Mouse (Mus musculus): ENCODE measurements around the gene Efna4. TPM values are rescaled to one million over a fixed set of nuclear protein-coding genes. Genes with fewer than 3 reads are reported as not detected.

Gene Efna4
- polyA plus RNA-seq, 1 experiment from 2014 or later = 14.6 TPM

GRCm38 (mm10) chr3:89339416-89339815 lies 1.6 kb upstream of the Efna4 start:
- ATAC-seq = no peak
- 28% methylated on average over 8 of the region's 8 CpGs for WGBS
- Histone ChIP-seq H3K4me3 (ENCODE audit: low read depth, low read length) (no peak overlapping the region), H3K27me3 (replicated peaks; ENCODE audit: control insufficient read depth, insufficient read depth, low read length) (no peaks in the 10 kb centered on the region), H3K4me1 (ENCODE audit: control insufficient read depth, insufficient read depth, low read length) (peaks cover 17% of the 10 kb centered on the region), H3K9ac (ENCODE audit: low read length) (no peak overlapping the region), H3K9me3 (replicated peaks; ENCODE audit: control insufficient read depth, low read length) (no peaks in the 10 kb centered on the region), H3K4me2 (ENCODE audit: low read length) (0 out of 2 replicates have a peak overlapping the region, but pooled peaks have one; percentile 1), H3K27ac (ENCODE audit: low read depth, low read length) (no peak overlapping the region), H3K36me3 (ENCODE audit: control insufficient read depth, insufficient read depth, low read length) (peaks cover 17% of the 10 kb centered on the region; the same call in 1 of the 2 replicates)
- peak; percentile 71 for DNase-seq (ENCODE audit: low spot score)

- peak; percentile 53 for ATAC-seq
- WGBS = under 1% methylated on average over 21 of the region's 21 CpGs
- peak overlapping the region; percentile 86 for H3K9ac ChIP-seq (ENCODE audit: low read length)
- peaks cover 22% of the 10 kb centered on the region for H3K36me3 ChIP-seq (ENCODE audit: control insufficient read depth, insufficient read depth, low read length)
- no peaks in the 10 kb centered on the region for H3K27me3 ChIP-seq (replicated peaks; ENCODE audit: control insufficient read depth, insufficient read depth, low read length)
- peak overlapping the region; percentile 77 for H3K4me3 ChIP-seq (ENCODE audit: low read depth, low read length)
- H3K4me2 ChIP-seq (ENCODE audit: low read length) = peak overlapping the region; percentile 71
- H3K9me3 ChIP-seq (replicated peaks; ENCODE audit: control insufficient read depth, low read length) = no peaks in the 10 kb centered on the region
- H3K27ac ChIP-seq (ENCODE audit: low read depth, low read length) = peak overlapping the region; percentile 77
- DNase-seq (ENCODE audit: low spot score) = no peak
- peaks cover 26% of the 10 kb centered on the region for H3K4me1 ChIP-seq (ENCODE audit: control insufficient read depth, insufficient read depth, low read length)
Measured at GRCm38 (mm10) chr3:89337062-89337720, 637 bp downstream of the Efna4 start.

GRCm38 (mm10) chr3:89336529-89336928 lies 1.3 kb downstream of the Efna4 start:
- Histone ChIP-seq H3K9me3 (replicated peaks; ENCODE audit: control insufficient read depth, low read length) (no peaks in the 10 kb centered on the region), H3K9ac (ENCODE audit: low read length) (peak overlapping the region; percentile 86), H3K27ac (ENCODE audit: low read depth, low read length) (peak overlapping the region; percentile 77; the same call in 1 of the 2 replicates), H3K36me3 (ENCODE audit: control insufficient read depth, insufficient read depth, low read length) (peaks cover 21% of the 10 kb centered on the region), H3K4me1 (ENCODE audit: control insufficient read depth, insufficient read depth, low read length) (peaks cover 32% of the 10 kb centered on the region), H3K27me3 (replicated peaks; ENCODE audit: control insufficient read depth, insufficient read depth, low read length) (no peaks in the 10 kb centered on the region), H3K4me3 (ENCODE audit: low read depth, low read length) (peak overlapping the region; percentile 77), H3K4me2 (ENCODE audit: low read length) (peak overlapping the region; percentile 71)
- WGBS = 11% methylated on average over 6 of the region's 6 CpGs
- DNase-seq (ENCODE audit: low spot score) (no peak), ATAC-seq (no peak)

GRCm38 (mm10) chr3:89333053-89333452 lies 4.8 kb downstream of the Efna4 start:
- WGBS = 53% methylated on average over 11 of the region's 11 CpGs
- peak; percentile 33 for DNase-seq (ENCODE audit: low spot score)

GRCm38 (mm10) chr3:89332476-89332875 lies 5.4 kb downstream of the Efna4 start:
- Histone ChIP-seq H3K9ac (ENCODE audit: low read length) (peak overlapping the region; percentile 37; the same call in 1 of the 2 replicates), H3K9me3 (replicated peaks; ENCODE audit: control insufficient read depth, low read length) (no peaks in the 10 kb centered on the region), H3K27ac (ENCODE audit: low read depth, low read length) (peak overlapping the region; percentile 72), H3K36me3 (ENCODE audit: control insufficient read depth, insufficient read depth, low read length) (peaks cover 19% of the 10 kb centered on the region), H3K4me1 (ENCODE audit: control insufficient read depth, insufficient read depth, low read length) (peaks cover 43% of the 10 kb centered on the region), H3K4me3 (ENCODE audit: low read depth, low read length) (no peak overlapping the region), H3K4me2 (ENCODE audit: low read length) (no peak overlapping the region), H3K27me3 (replicated peaks; ENCODE audit: control insufficient read depth, insufficient read depth, low read length) (no peaks in the 10 kb centered on the region)
- ATAC-seq = peak; percentile 28
- DNase-seq (ENCODE audit: low spot score) = peak; percentile 39
- 14% methylated on average over 12 of the region's 12 CpGs for WGBS

More at GRCm38 (mm10) chr3:89333053-89333452, 4.8 kb downstream of the Efna4 start:
- Histone ChIP-seq H3K4me3 (ENCODE audit: low read depth, low read length) (no peak overlapping the region), H3K36me3 (ENCODE audit: control insufficient read depth, insufficient read depth, low read length) (peaks cover 19% of the 10 kb centered on the region), H3K4me2 (ENCODE audit: low read length) (no peak overlapping the region), H3K27me3 (replicated peaks; ENCODE audit: control insufficient read depth, insufficient read depth, low read length) (no peaks in the 10 kb centered on the region), H3K9ac (ENCODE audit: low read length) (peak overlapping the region; percentile 37), H3K27ac (ENCODE audit: low read depth, low read length) (peak overlapping the region; percentile 72), H3K4me1 (ENCODE audit: control insufficient read depth, insufficient read depth, low read length) (peaks cover 43% of the 10 kb centered on the region), H3K9me3 (replicated peaks; ENCODE audit: control insufficient read depth, low read length) (no peaks in the 10 kb centered on the region)
- ATAC-seq = no peak

GRCm38 (mm10) chr3:89332013-89332412 lies 5.8 kb downstream of the Efna4 start:
- WGBS = 35% methylated on average over 10 of the region's 10 CpGs
- no peak overlapping the region for H3K4me2 ChIP-seq (ENCODE audit: low read length)
- ATAC-seq (no peak), DNase-seq (ENCODE audit: low spot score) (peak; percentile 38)
- H3K9me3 ChIP-seq (replicated peaks; ENCODE audit: control insufficient read depth, low read length) = no peaks in the 10 kb centered on the region
- H3K27me3 ChIP-seq (replicated peaks; ENCODE audit: control insufficient read depth, insufficient read depth, low read length) = no peaks in the 10 kb centered on the region
- H3K4me1 ChIP-seq (ENCODE audit: control insufficient read depth, insufficient read depth, low read length) = peaks cover 43% of the 10 kb centered on the region
- H3K36me3 ChIP-seq (ENCODE audit: control insufficient read depth, insufficient read depth, low read length) = peaks cover 19% of the 10 kb centered on the region
- no peak overlapping the region for H3K9ac ChIP-seq (ENCODE audit: low read length)
- H3K27ac ChIP-seq (ENCODE audit: low read depth, low read length) = no peak overlapping the region
- no peak overlapping the region for H3K4me3 ChIP-seq (ENCODE audit: low read depth, low read length)

GRCm38 (mm10) chr3:89331561-89331960 lies 6.3 kb downstream of the Efna4 start:
- Histone ChIP-seq H3K4me3 (ENCODE audit: low read depth, low read length) (no peak overlapping the region), H3K4me2 (ENCODE audit: low read length) (no peak overlapping the region), H3K27ac (ENCODE audit: low read depth, low read length) (no peak overlapping the region), H3K4me1 (ENCODE audit: control insufficient read depth, insufficient read depth, low read length) (peaks cover 40% of the 10 kb centered on the region), H3K9ac (ENCODE audit: low read length) (no peak overlapping the region), H3K27me3 (replicated peaks; ENCODE audit: control insufficient read depth, insufficient read depth, low read length) (no peaks in the 10 kb centered on the region), H3K9me3 (replicated peaks; ENCODE audit: control insufficient read depth, low read length) (no peaks in the 10 kb centered on the region), H3K36me3 (ENCODE audit: control insufficient read depth, insufficient read depth, low read length) (peaks cover 19% of the 10 kb centered on the region)
- ATAC-seq (no peak), DNase-seq (ENCODE audit: low spot score) (no peak)
- WGBS = 70% methylated on average over 13 of the region's 13 CpGs

GRCm38 (mm10) chr3:89330948-89331347 lies 6.9 kb downstream of the Efna4 start:
- 20% methylated on average over 10 of the region's 10 CpGs for WGBS
- H3K27ac ChIP-seq (ENCODE audit: low read depth, low read length) = no peak overlapping the region
- DNase-seq (ENCODE audit: low spot score) = no peak

GRCm38 (mm10) chr3:89330346-89330745 lies 7.5 kb downstream of the Efna4 start:
- ATAC-seq = peak; percentile 22; the same call in 1 of the 2 replicates
- Histone ChIP-seq H3K4me3 (ENCODE audit: low read depth, low read length) (no peak overlapping the region), H3K4me2 (ENCODE audit: low read length) (no peak overlapping the region), H3K27me3 (replicated peaks; ENCODE audit: control insufficient read depth, insufficient read depth, low read length) (no peaks in the 10 kb centered on the region), H3K27ac (ENCODE audit: low read depth, low read length) (no peak overlapping the region), H3K36me3 (ENCODE audit: control insufficient read depth, insufficient read depth, low read length) (peaks cover 19% of the 10 kb centered on the region), H3K9me3 (replicated peaks; ENCODE audit: control insufficient read depth, low read length) (no peaks in the 10 kb centered on the region), H3K9ac (ENCODE audit: low read length) (no peak overlapping the region), H3K4me1 (ENCODE audit: control insufficient read depth, insufficient read depth, low read length) (peaks cover 31% of the 10 kb centered on the region)
- 30% methylated on average over 3 of the region's 3 CpGs for WGBS
- DNase-seq (ENCODE audit: low spot score) = peak; percentile 33

More at GRCm38 (mm10) chr3:89330948-89331347, 6.9 kb downstream of the Efna4 start:
- no peak overlapping the region for H3K9ac ChIP-seq (ENCODE audit: low read length)
- peaks cover 34% of the 10 kb centered on the region for H3K4me1 ChIP-seq (ENCODE audit: control insufficient read depth, insufficient read depth, low read length)
- no peak for ATAC-seq
- H3K27me3 ChIP-seq (replicated peaks; ENCODE audit: control insufficient read depth, insufficient read depth, low read length) = no peaks in the 10 kb centered on the region
- no peak overlapping the region for H3K4me2 ChIP-seq (ENCODE audit: low read length)
- no peak overlapping the region for H3K4me3 ChIP-seq (ENCODE audit: low read depth, low read length)
- peaks cover 19% of the 10 kb centered on the region for H3K36me3 ChIP-seq (ENCODE audit: control insufficient read depth, insufficient read depth, low read length)
- no peaks in the 10 kb centered on the region for H3K9me3 ChIP-seq (replicated peaks; ENCODE audit: control insufficient read depth, low read length)
